Mouse (Mus musculus) urinary bladder, postnatal 10 days (tissue): ENCODE measurements around the gene Mtrf1l.
A peak's percentile ranks its signal among the peaks of the same experiment; 100 is the strongest.

Experiments used
- DNase-seq: peaks from one replicate; pipeline ENCODE4 v3.0.0; 2022; ENCODE audit warnings: low spot score

Mtrf1l gene

GRCm38 (mm10) chr10:5823740-5824491, at the start of gene Mtrf1l:
Gene Mtrf1l (minus strand): TSS chr10:5823910.
- peak; percentile 88 for DNase-seq

- no peak for DNase-seq
Measured at GRCm38 (mm10) chr10:5871081-5871480, 47.4 kb upstream of the Mtrf1l start.

GRCm38 (mm10) chr10:5867981-5868552, 44.4 kb upstream of the Mtrf1l start:
- DNase-seq, result no peak

GRCm38 (mm10) chr10:5865996-5866395, 42.3 kb upstream of the Mtrf1l start:
- DNase-seq, result no peak

GRCm38 (mm10) chr10:5862669-5863068, 39.0 kb upstream of the Mtrf1l start:
- no peak for DNase-seq

- DNase-seq, result no peak
Measured at GRCm38 (mm10) chr10:5860849-5861248, 37.1 kb upstream of the Mtrf1l start.

- no peak for DNase-seq
Measured at GRCm38 (mm10) chr10:5859729-5860128, 36.0 kb upstream of the Mtrf1l start.

- DNase-seq, result no peak
Measured at GRCm38 (mm10) chr10:5857996-5858549, 34.4 kb upstream of the Mtrf1l start.

- DNase-seq, result no peak
Measured at GRCm38 (mm10) chr10:5853290-5853868, 29.7 kb upstream of the Mtrf1l start.

GRCm38 (mm10) chr10:5846939-5847338, 23.2 kb upstream of the Mtrf1l start:
- DNase-seq, result no peak

- DNase-seq, result no peak
Measured at GRCm38 (mm10) chr10:5841369-5841768, 17.7 kb upstream of the Mtrf1l start.

GRCm38 (mm10) chr10:5826336-5827025, 2.8 kb upstream of the Mtrf1l start:
- DNase-seq, result no peak

- DNase-seq, result no peak
Measured at GRCm38 (mm10) chr10:5824779-5825178, 1.1 kb upstream of the Mtrf1l start.

GRCm38 (mm10) chr10:5823291-5823739, 395 bp downstream of the Mtrf1l start:
- DNase-seq, result no peak

GRCm38 (mm10) chr10:5818772-5819171, 4.9 kb downstream of the Mtrf1l start:
- no peak for DNase-seq

- DNase-seq, result no peak
Measured at GRCm38 (mm10) chr10:5815968-5816367, 7.7 kb downstream of the Mtrf1l start.

- DNase-seq, result no peak
Measured at GRCm38 (mm10) chr10:5813724-5814123, 10.0 kb downstream of the Mtrf1l start.

- DNase-seq, result no peak
Measured at GRCm38 (mm10) chr10:5807683-5808082, 16.0 kb downstream of the Mtrf1l start.

- DNase-seq, result no peak
Measured at GRCm38 (mm10) chr10:5806996-5807395, 16.7 kb downstream of the Mtrf1l start.

- DNase-seq, result no peak
Measured at GRCm38 (mm10) chr10:5806416-5806815, 17.3 kb downstream of the Mtrf1l start.

- peak; percentile 83 for DNase-seq
Measured at GRCm38 (mm10) chr10:5805731-5806307, 17.9 kb downstream of the Mtrf1l start.

GRCm38 (mm10) chr10:5805243-5805730, 18.4 kb downstream of the Mtrf1l start, which contains the start of gene Fbxo5:
Gene Fbxo5 (minus strand): TSS chr10:5805600.
- peak; percentile 91 for DNase-seq
